Mouse (Mus musculus) B cell, adult 2 months (primary cell): ENCODE data around the gene Med11.
"Not testable (repeated sequence)": the region's sequence is repeated elsewhere in the genome, so short reads cannot be mapped to it uniquely, and the experiment has no call there.

Experiments used
- DNase-seq, 2 experiments: peaks; one replicate each; pipeline ENCODE4 v3.0.0; 2022

Gene Med11

GRCm38 (mm10) chr11:70447373-70447772, 4.3 kb upstream of the Med11 start:
- no peak for DNase-seq

- DNase-seq: no peak
These were observed 793 bp upstream of the Med11 start for GRCm38 (mm10) chr11:70450926-70451325.

- peak; percentile 51 to 54 for DNase-seq
These were observed 1.7 kb downstream of the Med11 start for GRCm38 (mm10) chr11:70453261-70454044.

- peak; percentile 16 to 23 for DNase-seq
These were observed 7.2 kb downstream of the Med11 start, which contains the start of gene Zmynd15 for GRCm38 (mm10) chr11:70458688-70459600. Gene Zmynd15 (plus strand): TSS chr11:70459433.

GRCm38 (mm10) chr11:70459601-70460101, 7.9 kb downstream of the Med11 start, which contains the start of gene Cxcl16:
Gene Cxcl16 (minus strand): TSS chr11:70459984.
- DNase-seq: peak; percentile 41 to 46

GRCm38 (mm10) chr11:70463970-70464369, 12.3 kb downstream of the Med11 start:
- no peak for DNase-seq

GRCm38 (mm10) chr11:70465211-70465610, 13.5 kb downstream of the Med11 start:
- no peak for DNase-seq

- no peak for DNase-seq
These were observed 14.1 kb downstream of the Med11 start for GRCm38 (mm10) chr11:70465824-70466223.

GRCm38 (mm10) chr11:70467902-70468619, 16.3 kb downstream of the Med11 start:
- no peak for DNase-seq

GRCm38 (mm10) chr11:70469764-70470163, 18.0 kb downstream of the Med11 start:
- no peak for DNase-seq

GRCm38 (mm10) chr11:70472716-70473115, 21.0 kb downstream of the Med11 start:
- no peak for DNase-seq

- not testable (repeated sequence) for DNase-seq
These were observed 21.6 kb downstream of the Med11 start for GRCm38 (mm10) chr11:70473291-70473690.

- no peak for DNase-seq
These were observed 23.3 kb downstream of the Med11 start for GRCm38 (mm10) chr11:70474872-70475534.

GRCm38 (mm10) chr11:70485498-70485897, 33.8 kb downstream of the Med11 start:
- no peak for DNase-seq

GRCm38 (mm10) chr11:70487816-70488215, 36.1 kb downstream of the Med11 start:
- no peak for DNase-seq

GRCm38 (mm10) chr11:70489138-70489537, 37.4 kb downstream of the Med11 start:
- DNase-seq: no peak

GRCm38 (mm10) chr11:70489684-70490083, 38.0 kb downstream of the Med11 start:
- DNase-seq: no peak

- DNase-seq: peak; percentile 11 to 18
These were observed 48.1 kb downstream of the Med11 start for GRCm38 (mm10) chr11:70499566-70500475.

GRCm38 (mm10) chr11:70500476-70500812, 48.7 kb downstream of the Med11 start:
- no peak for DNase-seq

- DNase-seq: no peak
These were observed 50.3 kb downstream of the Med11 start for GRCm38 (mm10) chr11:70502018-70502417.
